Mouse (Mus musculus): ENCODE results near the gene C1qa. TPM values are rescaled to one million over a fixed set of nuclear protein-coding genes. Genes with fewer than 3 reads are reported as not detected.

Gene C1qa
- polyA plus RNA-seq, 1 experiment from 2014 or later: 75.9 TPM

DNA sequence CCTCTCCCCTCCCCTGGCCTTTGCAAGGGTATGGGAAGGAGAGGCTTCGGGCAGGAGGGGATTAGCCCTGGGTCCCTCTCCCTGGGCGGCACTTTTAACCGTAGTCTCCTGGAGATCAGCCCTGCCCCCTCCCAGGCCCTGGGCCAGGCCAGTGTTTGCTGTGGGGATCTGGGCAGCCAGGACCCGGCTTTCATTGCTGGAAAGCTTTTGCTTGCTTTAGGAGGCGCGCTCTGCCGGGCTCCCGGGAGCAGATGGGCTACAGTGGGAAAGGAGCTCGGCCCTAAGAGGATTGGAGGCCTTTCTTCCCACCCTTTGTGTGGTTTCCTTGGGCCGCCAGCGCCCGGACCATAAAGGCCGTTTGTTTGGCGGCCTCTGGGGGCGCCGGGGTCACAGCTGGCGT is 36.8 kb downstream of the C1qa start:
- Histone ChIP-seq H3K36me3 (ENCODE audit: control insufficient read depth, insufficient read depth) (no peaks in the 10 kb centered on the region), H3K4me2 (ENCODE audit: low read depth, low read length) (no peak overlapping the region), H3K4me3 (ENCODE audit: low read depth, low read length) (no peak overlapping the region), H3K9me3 (replicated peaks; ENCODE audit: control insufficient read depth, low read length) (no peaks in the 10 kb centered on the region), H3K27ac (ENCODE audit: low read length) (no peak overlapping the region), H3K27me3 (ENCODE audit: control insufficient read depth, insufficient read depth, low read depth, low read length) (peaks cover 4% of the 10 kb centered on the region; the same call in 1 of the 2 replicates), H3K4me1 (ENCODE audit: control insufficient read depth, low read depth, low read length) (no peaks in the 10 kb centered on the region), H3K9ac (ENCODE audit: low read depth, low read length) (no peak overlapping the region)
- ATAC-seq (ENCODE audit: low read depth): no peak
- WGBS (ENCODE audit: insufficient replicate concordance): 18% methylated on average over 17 of the region's 17 CpGs

- Histone ChIP-seq H3K27me3 (ENCODE audit: control insufficient read depth, insufficient read depth, low read depth, low read length) (peaks cover 4% of the 10 kb centered on the region; the same call in 1 of the 2 replicates), H3K9me3 (replicated peaks; ENCODE audit: control insufficient read depth, low read length) (no peaks in the 10 kb centered on the region)
- 71% methylated on average over 7 of the region's 7 CpGs for WGBS (ENCODE audit: insufficient replicate concordance)
Measured at GRCm38 (mm10) chr4:136860022-136860421, 38.6 kb downstream of the C1qa start.

DNA sequence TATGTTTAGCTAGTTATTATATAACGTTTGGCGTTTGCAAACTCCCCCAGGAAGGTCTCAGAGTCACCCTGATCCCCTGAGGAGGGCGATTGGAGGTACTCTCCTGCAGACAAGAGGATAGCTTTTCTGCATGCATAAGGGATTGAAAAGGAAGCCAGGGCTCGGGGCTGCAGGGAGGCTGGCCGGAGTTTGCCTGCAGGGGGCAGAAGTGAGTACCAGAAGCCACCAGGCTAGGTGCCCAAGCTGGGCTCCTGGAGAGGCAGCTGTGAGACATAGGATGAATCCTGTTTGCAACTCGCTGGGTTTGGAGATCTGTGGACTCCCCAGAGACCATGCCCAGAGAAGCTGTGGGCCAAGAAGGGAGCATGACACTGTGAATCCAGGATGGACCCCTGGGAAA is 43.5 kb downstream of the C1qa start:
- Histone ChIP-seq H3K36me3 (ENCODE audit: control insufficient read depth, insufficient read depth) (no peaks in the 10 kb centered on the region), H3K4me3 (ENCODE audit: low read depth, low read length) (no peak overlapping the region), H3K27ac (ENCODE audit: low read length) (no peak overlapping the region), H3K4me2 (ENCODE audit: low read depth, low read length) (no peak overlapping the region), H3K4me1 (ENCODE audit: control insufficient read depth, low read depth, low read length) (no peaks in the 10 kb centered on the region), H3K27me3 (ENCODE audit: control insufficient read depth, insufficient read depth, low read depth, low read length) (no peaks in the 10 kb centered on the region), H3K9ac (ENCODE audit: low read depth, low read length) (no peak overlapping the region), H3K9me3 (replicated peaks; ENCODE audit: control insufficient read depth, low read length) (no peaks in the 10 kb centered on the region)
- no peak for ATAC-seq (ENCODE audit: low read depth)
- WGBS (ENCODE audit: insufficient replicate concordance): 25% methylated on average over 6 of the region's 6 CpGs

More at GRCm38 (mm10) chr4:136860022-136860421, 38.6 kb downstream of the C1qa start:
- Histone ChIP-seq H3K27ac (ENCODE audit: low read length) (no peak overlapping the region), H3K36me3 (ENCODE audit: control insufficient read depth, insufficient read depth) (no peaks in the 10 kb centered on the region), H3K9ac (ENCODE audit: low read depth, low read length) (no peak overlapping the region), H3K4me3 (ENCODE audit: low read depth, low read length) (no peak overlapping the region), H3K4me1 (ENCODE audit: control insufficient read depth, low read depth, low read length) (no peaks in the 10 kb centered on the region), H3K4me2 (ENCODE audit: low read depth, low read length) (no peak overlapping the region)
- ATAC-seq (ENCODE audit: low read depth): no peak

DNA sequence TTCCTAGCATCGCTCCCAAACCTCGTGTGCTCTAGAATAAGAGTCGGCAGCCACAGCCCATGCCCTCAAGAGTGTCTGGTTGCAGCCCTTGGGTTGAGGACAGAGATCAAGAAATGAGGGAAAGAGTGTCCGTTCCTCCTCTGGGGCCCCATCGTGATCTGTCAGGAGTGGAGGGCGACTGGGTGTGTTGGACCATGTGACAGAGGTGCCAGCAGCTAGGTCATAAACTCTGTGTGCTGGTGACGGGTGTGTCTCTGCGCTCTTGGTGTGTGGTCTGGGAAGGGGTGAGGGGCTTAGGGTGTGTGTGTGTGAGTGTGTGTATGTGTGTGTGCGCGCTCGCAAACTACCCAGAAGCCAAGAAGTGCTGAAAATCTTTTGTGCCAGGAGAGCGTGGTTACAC is 45.6 kb downstream of the C1qa start:
- Histone ChIP-seq H3K4me2 (ENCODE audit: low read depth, low read length) (no peak overlapping the region), H3K36me3 (ENCODE audit: control insufficient read depth, insufficient read depth) (no peaks in the 10 kb centered on the region), H3K4me1 (ENCODE audit: control insufficient read depth, low read depth, low read length) (no peaks in the 10 kb centered on the region), H3K27me3 (ENCODE audit: control insufficient read depth, insufficient read depth, low read depth, low read length) (no peaks in the 10 kb centered on the region), H3K9ac (ENCODE audit: low read depth, low read length) (no peak overlapping the region), H3K4me3 (ENCODE audit: low read depth, low read length) (no peak overlapping the region), H3K27ac (ENCODE audit: low read length) (no peak overlapping the region), H3K9me3 (replicated peaks; ENCODE audit: control insufficient read depth, low read length) (no peaks in the 10 kb centered on the region)
- no peak for ATAC-seq (ENCODE audit: low read depth)
- 66% methylated on average over 12 of the region's 12 CpGs for WGBS (ENCODE audit: insufficient replicate concordance)

DNA sequence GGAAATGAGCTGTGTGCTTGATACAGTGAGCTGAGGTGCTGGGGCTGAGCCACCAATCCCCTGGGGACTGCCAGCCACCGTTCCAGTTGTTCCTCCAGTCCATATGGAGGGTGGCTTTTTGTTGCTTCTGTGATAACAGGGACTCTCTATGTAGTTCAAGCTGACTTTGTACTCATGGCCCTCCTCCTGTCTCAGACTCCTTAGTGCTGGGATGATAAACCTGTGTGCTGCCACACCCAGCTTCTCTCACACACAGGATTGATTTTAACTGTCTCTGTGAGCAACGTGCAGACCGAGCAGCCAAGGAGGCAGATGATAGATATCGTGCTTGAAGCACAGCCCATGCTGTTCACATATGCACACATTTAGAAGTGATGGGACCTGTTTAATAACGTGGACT is 46.5 kb downstream of the C1qa start:
- Histone ChIP-seq H3K4me1 (ENCODE audit: control insufficient read depth, low read depth, low read length) (no peaks in the 10 kb centered on the region), H3K4me3 (ENCODE audit: low read depth, low read length) (no peak overlapping the region), H3K36me3 (ENCODE audit: control insufficient read depth, insufficient read depth) (no peaks in the 10 kb centered on the region), H3K9me3 (replicated peaks; ENCODE audit: control insufficient read depth, low read length) (no peaks in the 10 kb centered on the region), H3K27me3 (ENCODE audit: control insufficient read depth, insufficient read depth, low read depth, low read length) (no peaks in the 10 kb centered on the region), H3K9ac (ENCODE audit: low read depth, low read length) (no peak overlapping the region), H3K4me2 (ENCODE audit: low read depth, low read length) (no peak overlapping the region), H3K27ac (ENCODE audit: low read length) (no peak overlapping the region)
- WGBS (ENCODE audit: insufficient replicate concordance): 43% methylated on average over 5 of the region's 5 CpGs
- no peak for ATAC-seq (ENCODE audit: low read depth)

DNA sequence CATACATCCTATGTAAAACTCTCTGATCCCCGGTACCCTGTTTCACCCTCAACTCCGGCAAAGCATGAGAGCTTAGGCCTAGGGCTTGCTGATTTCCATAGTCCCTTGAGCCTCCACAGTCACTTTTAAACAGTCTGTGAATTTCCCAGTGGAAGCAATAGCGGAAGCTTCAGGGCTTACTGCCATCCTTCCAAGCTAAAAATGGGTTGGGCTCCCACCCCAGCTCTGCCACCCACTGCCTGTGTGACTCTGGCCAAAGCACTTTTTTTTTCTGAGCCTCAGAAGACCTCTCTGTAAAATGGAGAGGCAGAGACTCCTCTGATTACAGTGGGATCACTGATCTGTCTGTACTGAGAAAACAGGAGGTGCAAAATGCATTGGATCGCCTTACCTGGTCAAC is 50.0 kb downstream of the C1qa start:
- H3K9me3 ChIP-seq (replicated peaks; ENCODE audit: control insufficient read depth, low read length): no peaks in the 10 kb centered on the region
- ATAC-seq (ENCODE audit: low read depth): no peak
- 51% methylated on average over 4 of the region's 4 CpGs for WGBS (ENCODE audit: insufficient replicate concordance)
- no peaks in the 10 kb centered on the region for H3K27me3 ChIP-seq (ENCODE audit: control insufficient read depth, insufficient read depth, low read depth, low read length)
- no peaks in the 10 kb centered on the region for H3K4me1 ChIP-seq (ENCODE audit: control insufficient read depth, low read depth, low read length)
- H3K27ac ChIP-seq (ENCODE audit: low read length): no peak overlapping the region
- H3K4me3 ChIP-seq (ENCODE audit: low read depth, low read length): no peak overlapping the region
- no peak overlapping the region for H3K4me2 ChIP-seq (ENCODE audit: low read depth, low read length)
- no peak overlapping the region for H3K9ac ChIP-seq (ENCODE audit: low read depth, low read length)
- H3K36me3 ChIP-seq (ENCODE audit: control insufficient read depth, insufficient read depth): no peaks in the 10 kb centered on the region

- no peak for ATAC-seq (ENCODE audit: low read depth)
- no peak overlapping the region for H3K9ac ChIP-seq (ENCODE audit: low read depth, low read length)
- no peak overlapping the region for H3K27ac ChIP-seq (ENCODE audit: low read length)
- no peaks in the 10 kb centered on the region for H3K9me3 ChIP-seq (replicated peaks; ENCODE audit: control insufficient read depth, low read length)
- H3K36me3 ChIP-seq (ENCODE audit: control insufficient read depth, insufficient read depth): no peaks in the 10 kb centered on the region
- no peak overlapping the region for H3K4me2 ChIP-seq (ENCODE audit: low read depth, low read length)
- H3K4me3 ChIP-seq (ENCODE audit: low read depth, low read length): no peak overlapping the region
- no peaks in the 10 kb centered on the region for H3K27me3 ChIP-seq (ENCODE audit: control insufficient read depth, insufficient read depth, low read depth, low read length)
- no peaks in the 10 kb centered on the region for H3K4me1 ChIP-seq (ENCODE audit: control insufficient read depth, low read depth, low read length)
- 63% methylated on average over 6 of the region's 6 CpGs for WGBS (ENCODE audit: insufficient replicate concordance)
Measured at GRCm38 (mm10) chr4:136847166-136847565, 51.4 kb downstream of the C1qa start.

Other genes starting within 250 kb of the C1qa start
- 0.07 and 0.18 TPM in 2 replicates for gene Ephb2, start 62.8 kb downstream of the C1qa start, polyA plus RNA-seq (2015; fragmentation: Nextera tagmentation; extraction: Ambion mirVana)
- gene C1qb, start 12.6 kb downstream of the C1qa start, polyA plus RNA-seq (2015; fragmentation: Nextera tagmentation; extraction: Ambion mirVana): 129 and 142 TPM in 2 replicates
- 60.4 and 68.2 TPM in 2 replicates for gene C1qc, start 5.7 kb downstream of the C1qa start, polyA plus RNA-seq (2015; fragmentation: Nextera tagmentation; extraction: Ambion mirVana)
- gene Epha8, start 58.0 kb upstream of the C1qa start, polyA plus RNA-seq (2015; fragmentation: Nextera tagmentation; extraction: Ambion mirVana): 0.28 and 0.46 TPM in 2 replicates
- gene Zbtb40, start 150.0 kb upstream of the C1qa start, polyA plus RNA-seq (2015; fragmentation: Nextera tagmentation; extraction: Ambion mirVana): 1.3 and 1.6 TPM in 2 replicates

Data from liver, embryonic 16.5 days (tissue).